Comparison of ENCODE assay signal across 9 mouse cellular contexts in genomic region chr6:48568036-48568984, GRCm38 (mm10). TPM values are rescaled to one million over a fixed set of nuclear protein-coding genes. Genes with fewer than 3 reads are reported as not detected.
A peak's percentile ranks its signal among the peaks of the same experiment; 100 is the strongest.
DNase-seq lines count a peak whose midpoint lies in the region; ATAC-seq lines count a peak whose summit lies in the region.
"Had no signal": no experiment of that assay in that cellular context is flagged by ENCODE, and none has a peak within 500 bp of the region (broad histone marks: within the 10 kb centered on the region; RNA-seq: fewer than 3 reads in every experiment).

No protein-coding gene starts in this region.

- H3K27ac ChIP-seq in liver, embryonic 11.5 days (ENCODE audit: low read depth, low read length): no peak overlapping the region
- H3K27ac ChIP-seq: embryonic facial prominence, embryonic 13.5 days had no signal

- H3K9ac ChIP-seq in liver, embryonic 11.5 days (ENCODE audit: low read depth, low read length): no peak overlapping the region
- H3K9ac ChIP-seq: embryonic facial prominence, embryonic 13.5 days had no signal

- H3K4me3 ChIP-seq in liver, embryonic 11.5 days (ENCODE audit: low read depth, low read length): no peak overlapping the region
- H3K4me3 ChIP-seq: embryonic facial prominence, embryonic 13.5 days had no signal

- peak; percentile 11 for DNase-seq in liver
- DNase-seq in liver, embryonic 11.5 days (ENCODE audit: low spot score): no peak
- DNase-seq in heart, adult 8-10 months (ENCODE audit: low spot score): peak; percentile 43
- peak; percentile 85 for DNase-seq in kidney, adult 9 months
- DNase-seq in retina, postnatal 1 day: peak; percentile 36
- DNase-seq in left cerebral cortex, adult 18-20 months (ENCODE audit: low spot score in 2 of 2): no peak
- no peak for DNase-seq in thymus, postnatal 14 days

- peaks cover 4% of the 10 kb centered on the region for H3K4me1 ChIP-seq in liver, embryonic 11.5 days (replicated peaks; ENCODE audit: control insufficient read depth, insufficient read depth, low read length)

- ATAC-seq in liver, embryonic 11.5 days (replicated peaks; ENCODE audit: low FRiP score): no peak
- ATAC-seq in cerebellum, adult (ENCODE audit: insufficient number of reproducible peaks, low FRiP score, low TSS enrichment): peak; percentile 72

- H3K27me3 ChIP-seq in liver, embryonic 11.5 days (replicated peaks; ENCODE audit: control insufficient read depth, insufficient read depth, low read length): no peaks in the 10 kb centered on the region
- H3K27me3 ChIP-seq: embryonic facial prominence, embryonic 13.5 days had no signal

- no peak overlapping the region for H3K4me2 ChIP-seq in liver, embryonic 11.5 days
- H3K4me2 ChIP-seq: embryonic facial prominence, embryonic 13.5 days had no signal

- 0 out of 2 replicates have a peak, but pooled peaks cover 4% of the 10 kb centered on the region for H3K36me3 ChIP-seq in liver, embryonic 11.5 days (ENCODE audit: control insufficient read depth, insufficient read depth, low read length)

- 85% methylated on average over 21 of the region's 21 CpGs for WGBS in liver, embryonic 11.5 days

- H3K9me3 ChIP-seq in liver, embryonic 11.5 days (ENCODE audit: control insufficient read depth, low read length): no peaks in the 10 kb centered on the region

RNA-seq across cellular contexts. Expression of gene Rarres2, which starts 4.3 kb away (rescaled TPM):
- 9.0 and 9.7 TPM in 2 replicates for polyA plus RNA-seq in liver, embryonic 11.5 days (2014; fragmentation: Nextera tagmentation; extraction: Ambion mirVana)
- 100 to 1,000 TPM in 1 of 4 experiments, 10 to 100 TPM in 3; 62.1 to 108 (median 77.5) TPM for total RNA-seq in heart, adult 8-10 months (2022)
- 10 to 100 TPM; 12.0 to 14.4 TPM for total RNA-seq in left cerebral cortex, adult 18-20 months (2021)

RNA-seq across cellular contexts. Expression of gene Lrrc61, which starts 13.7 kb away (rescaled TPM):
- polyA plus RNA-seq in liver, embryonic 11.5 days (2014; fragmentation: Nextera tagmentation; extraction: Ambion mirVana): 4.6 and 4.9 TPM in 2 replicates
- total RNA-seq in heart, adult 8-10 months (2022): 10 to 100 TPM; 17.7 to 20.1 (median 18.8) TPM
- total RNA-seq in left cerebral cortex, adult 18-20 months (2021): 10 to 100 TPM; 35.4 to 40.3 TPM

RNA-seq across cellular contexts. Expression of gene Gm45021, which starts 21.1 kb away (rescaled TPM):
- not detected in 2 replicates for polyA plus RNA-seq in liver, embryonic 11.5 days (2014; fragmentation: Nextera tagmentation; extraction: Ambion mirVana)
- total RNA-seq in heart, adult 8-10 months (2022): not detected
- not detected for total RNA-seq in left cerebral cortex, adult 18-20 months (2021)
- polyA plus RNA-seq: embryonic facial prominence, embryonic 13.5 days had no signal

RNA-seq across cellular contexts. Expression of gene Repin1, which starts 25.4 kb away (rescaled TPM):
- polyA plus RNA-seq in liver, embryonic 11.5 days (2014; fragmentation: Nextera tagmentation; extraction: Ambion mirVana): 20.0 and 20.1 TPM in 2 replicates
- total RNA-seq in heart, adult 8-10 months (2022): 10 to 100 TPM; 35.5 to 40.9 (median 36.3) TPM
- total RNA-seq in left cerebral cortex, adult 18-20 months (2021): 10 to 100 TPM; 55.0 to 58.6 TPM

RNA-seq across cellular contexts. Expression of gene Gm44965, which starts 25.4 kb away (rescaled TPM):
- polyA plus RNA-seq in liver, embryonic 11.5 days (2014; fragmentation: Nextera tagmentation; extraction: Ambion mirVana): not detected in 2 replicates
- total RNA-seq in heart, adult 8-10 months (2022): 1 to 10 TPM in 2 of 4 experiments, not detected in 2; 1.0 to 2.8 TPM
- total RNA-seq in left cerebral cortex, adult 18-20 months (2021): not detected
- polyA plus RNA-seq: embryonic facial prominence, embryonic 13.5 days had no signal

Comparison
In these comparisons a context has a peak if more than half of its experiments do, and no peak if none do; other contexts are left out.
1. DNase-seq: peak in liver (single experiment), heart, adult 8-10 months (single experiment), kidney, adult 9 months (single experiment) and retina, postnatal 1 day (single experiment); none in liver, embryonic 11.5 days (single experiment), left cerebral cortex, adult 18-20 months (0 of 2) and thymus, postnatal 14 days (single experiment).
2. RNA of gene Rarres2, which starts 4.3 kb away (total RNA-seq): 62.1 to 108 TPM in heart, adult 8-10 months; 12.0 to 14.4 TPM in left cerebral cortex, adult 18-20 months; every median in the first group is over 4 times any median in the second.